Mouse (Mus musculus): ENCODE results near the gene Ptbp2.

GRCm38 (mm10) chr3:119778431-119778830 is 5.8 kb downstream of the Ptbp2 start:
- no peak for TF ChIP-seq CTCF (conservative IDR thresholded peaks at IDR 0.05 in 1 of 2, IDR thresholded peaks at IDR 0.05 in 1 of 2; ENCODE audit: low read depth in 2 of 2, low read length in 2 of 2)
- TF ChIP-seq TCF12 (IDR thresholded peaks at IDR 0.05; ENCODE audit: low read depth, low read length), result no peak
- TF ChIP-seq GABPA (IDR thresholded peaks at IDR 0.05; ENCODE audit: insufficient replicate concordance, low read depth, low read length), result no peak
- no peak for TF ChIP-seq EP300 (IDR thresholded peaks at IDR 0.05; ENCODE audit: low read length)
- TF ChIP-seq CHD2 (IDR thresholded peaks at IDR 0.05; ENCODE audit: low read length), result no peak
- no peak for TF ChIP-seq NELFE (IDR thresholded peaks at IDR 0.05; ENCODE audit: low read depth, low read length)
- TF ChIP-seq MXI1 (IDR thresholded peaks at IDR 0.05; ENCODE audit: low read depth, low read length), result no peak
- no peak for TF ChIP-seq POLR2A (IDR thresholded peaks at IDR 0.05; ENCODE audit: low read depth, low read length)
- TF ChIP-seq KAT2A (IDR thresholded peaks at IDR 0.05; ENCODE audit: insufficient replicate concordance, low read length), result no peak
- no peak for TF ChIP-seq MAFK (IDR thresholded peaks at IDR 0.05; ENCODE audit: insufficient replicate concordance, low read length)
- TF ChIP-seq JUN (IDR thresholded peaks at IDR 0.05; ENCODE audit: insufficient read depth, low read depth, low read length), result no peak
- no peak for TF ChIP-seq HCFC1 (IDR thresholded peaks at IDR 0.05; ENCODE audit: low read depth, low read length)
- no peak for TF ChIP-seq MAX (IDR thresholded peaks at IDR 0.05; ENCODE audit: low read length)

Measured in CH12.LX (cell line).